Mouse (Mus musculus) G1E (cell line): ENCODE data around the gene Emilin1. TPM values are rescaled to one million over a fixed set of nuclear protein-coding genes. Genes with fewer than 3 reads are reported as not detected.

Source experiments
- ATAC-seq: 2 replicates; pipeline ENCODE4 v1.8.0; 2016; ENCODE audit warnings: mild to moderate bottlenecking; ENCODE audit not compliant: insufficient number of reproducible peaks, poor library complexity, low FRiP score, severe bottlenecking; ENCODE audit errors: extremely low read depth
- DNase-seq: peaks from one replicate; pipeline ENCODE4 v3.0.0; 2012; ENCODE audit warnings: low spot score
- H3K27me3 ChIP-seq: 2 replicates; pipeline ENCODE4 v1.6.1; 2012; ENCODE audit warnings: mild to moderate bottlenecking, low read length, inconsistent platforms; ENCODE audit not compliant: insufficient read depth
- H3K36me3 ChIP-seq: replicated peaks from 2 replicates; pipeline ENCODE3; 2012; ENCODE audit warnings: mild to moderate bottlenecking, inconsistent platforms
- H3K4me1 ChIP-seq: 2 replicates; pipeline ENCODE4 v1.6.1; 2012; ENCODE audit warnings: low read depth, low read length, inconsistent platforms, mixed read lengths; ENCODE audit not compliant: insufficient read depth
- H3K4me3 ChIP-seq: 2 replicates; pipeline ENCODE4 v1.5.1; 2012; ENCODE audit warnings: low read depth, mild to moderate bottlenecking, inconsistent platforms, low read length, moderate library complexity, mixed read lengths
- H3K9me3 ChIP-seq: replicated peaks from 2 replicates; pipeline ENCODE4 v1.6.1; 2012; ENCODE audit warnings: inconsistent platforms
- CTCF ChIP-seq: IDR thresholded peaks from 2 replicates; pipeline ENCODE4 v1.5.1; 2012; ENCODE audit warnings: low read depth, low read length, inconsistent platforms, mixed read lengths
- GATA1 ChIP-seq: IDR thresholded peaks from 2 replicates; pipeline ENCODE4 v1.6.1; 2012; ENCODE audit warnings: borderline replicate concordance, low read length, inconsistent platforms, mixed read lengths
- GATA2 ChIP-seq: IDR thresholded peaks from 2 replicates; pipeline ENCODE4 v1.6.1; 2012; ENCODE audit warnings: low read depth, low read length, inconsistent platforms, borderline replicate concordance
- POLR2AphosphoS5 ChIP-seq: IDR thresholded peaks from 2 replicates; pipeline ENCODE4 v1.6.1; 2012; ENCODE audit warnings: low read depth, low read length, inconsistent platforms; ENCODE audit not compliant: insufficient replicate concordance
- TAL1 ChIP-seq: conservative IDR thresholded peaks from 2 replicates; pipeline ENCODE4 v1.6.1; 2012; ENCODE audit warnings: low read depth, low read length, inconsistent platforms, mixed read lengths
- polyA plus RNA-seq: library from polyadenylated mRNA; stranded (reverse); fragments of >175 nt; gene quantifications from 2 replicates; pipeline ENCODE4 v1.2.3, GENCODE M21; 2012
- total RNA-seq, 2 experiments: library from RNA; stranded (forward) in 1 of 2; stranded (reverse) in 1 of 2; fragments of 200-1000 nt in 1 of 2; fragments of >200 nt in 1 of 2; fragmentation: Nextera tagmentation in 1 of 2; gene quantifications; 2 replicates each; pipeline ENCODE4 v1.2.3; 2014 to 2017

Emilin1 gene
- total and polyA plus RNA-seq, 3 experiments, result 0.38 to 2.6 (median 1.3) TPM

GRCm38 (mm10) chr5:30931378-30931777 lies 18.2 kb downstream of the Emilin1 start:
- H3K9me3 ChIP-seq, result no peaks in the 10 kb centered on the region
- no peaks in the 10 kb centered on the region; the same call in 1 of the 2 replicates for H3K4me1 ChIP-seq
- peaks cover 33% of the 10 kb centered on the region for H3K27me3 ChIP-seq
- no peak overlapping the region for H3K4me3 ChIP-seq
- peaks cover 11% of the 10 kb centered on the region for H3K36me3 ChIP-seq
- ATAC-seq (no peak), DNase-seq (no peak)
- TF ChIP-seq CTCF, result no peak
- no peak for TF ChIP-seq GATA2
- no peak for TF ChIP-seq TAL1
- no peak for TF ChIP-seq POLR2AphosphoS5
- TF ChIP-seq GATA1, result no peak

- DNase-seq (no peak), ATAC-seq (no peak)
- no peak overlapping the region for H3K4me3 ChIP-seq
- no peak for TF ChIP-seq GATA2
- no peak for TF ChIP-seq TAL1
- TF ChIP-seq POLR2AphosphoS5, result no peak
- peaks cover 33% of the 10 kb centered on the region for H3K27me3 ChIP-seq
- peaks cover 4% of the 10 kb centered on the region for H3K36me3 ChIP-seq
- H3K4me1 ChIP-seq, result no peaks in the 10 kb centered on the region; the same call in 1 of the 2 replicates
- H3K9me3 ChIP-seq, result no peaks in the 10 kb centered on the region
Observed at GRCm38 (mm10) chr5:30933705-30934104, 20.5 kb downstream of the Emilin1 start.

GRCm38 (mm10) chr5:30934725-30935461 lies 21.7 kb downstream of the Emilin1 start:
- no peak overlapping the region for H3K4me3 ChIP-seq
- H3K36me3 ChIP-seq, result peaks cover 4% of the 10 kb centered on the region
- no peaks in the 10 kb centered on the region; the same call in 1 of the 2 replicates for H3K4me1 ChIP-seq
- TF ChIP-seq POLR2AphosphoS5 (no peak), CTCF (no peak), TAL1 (no peak), GATA2 (no peak)
- ATAC-seq (no peak), DNase-seq (no peak)
- H3K27me3 ChIP-seq, result peaks cover 33% of the 10 kb centered on the region
- H3K9me3 ChIP-seq, result no peaks in the 10 kb centered on the region

- no peaks in the 10 kb centered on the region for H3K9me3 ChIP-seq
- DNase-seq (no peak), ATAC-seq (no peak)
- TF ChIP-seq TAL1 (no peak), CTCF (no peak), GATA1 (no peak), GATA2 (no peak), POLR2AphosphoS5 (no peak)
- peaks cover 5% of the 10 kb centered on the region; the same call in 1 of the 2 replicates for H3K4me1 ChIP-seq
- H3K36me3 ChIP-seq, result no peaks in the 10 kb centered on the region
- H3K27me3 ChIP-seq, result peaks cover 30% of the 10 kb centered on the region
- no peak overlapping the region for H3K4me3 ChIP-seq
Observed at GRCm38 (mm10) chr5:30943004-30943403, 29.8 kb downstream of the Emilin1 start.

- Histone ChIP-seq H3K4me3 (no peak overlapping the region), H3K9me3 (no peaks in the 10 kb centered on the region), H3K4me1 (peaks cover 14% of the 10 kb centered on the region), H3K27me3 (peaks cover 30% of the 10 kb centered on the region), H3K36me3 (no peaks in the 10 kb centered on the region)
- ATAC-seq, result no peak
- DNase-seq, result no peak
- TF ChIP-seq POLR2AphosphoS5 (no peak), TAL1 (no peak), GATA1 (no peak), GATA2 (no peak), CTCF (no peak)
Observed at GRCm38 (mm10) chr5:30944344-30944743, 31.1 kb downstream of the Emilin1 start.

- H3K36me3 ChIP-seq, result no peaks in the 10 kb centered on the region
- TF ChIP-seq TAL1, result no peak
- no peak for ATAC-seq
- DNase-seq, result no peak
- H3K9me3 ChIP-seq, result no peaks in the 10 kb centered on the region
- H3K4me3 ChIP-seq, result no peak within 1 kb of the TSS
- peaks cover 18% of the 10 kb centered on the region for H3K4me1 ChIP-seq
- peaks cover 28% of the 10 kb centered on the region for H3K27me3 ChIP-seq
Observed at GRCm38 (mm10) chr5:30944956-30945781, 32.0 kb downstream of the Emilin1 start, which contains the start of gene Cgref1. Gene Cgref1, minus strand, starts transcription at chr5:30945591.
